Mouse (Mus musculus) gastrocnemius, postnatal 10 days (tissue): Measurements from ENCODE around the gene Fam189a1. TPM values are rescaled to one million over a fixed set of nuclear protein-coding genes. Genes with fewer than 3 reads are reported as not detected.

Experiments
- DNase-seq: peaks from one replicate; pipeline ENCODE4 v3.0.0; 2021; ENCODE audit warnings: mixed read lengths
- total RNA-seq, 2 experiments: library from RNA; stranded (reverse); gene quantifications; 2 replicates each; pipeline ENCODE4 v1.2.3; 2021

The Fam189a1 gene
- total RNA-seq, 2 experiments from 2014 or later, result 0.11 to 0.56 TPM

- no peak for DNase-seq
These were observed 347.5 kb downstream of the Fam189a1 start for GRCm38 (mm10) chr7:64808876-64809275.

GRCm38 (mm10) chr7:64805100-64805499 lies 351.3 kb downstream of the Fam189a1 start:
- no peak for DNase-seq

- no peak for DNase-seq
These were observed 360.8 kb downstream of the Fam189a1 start for GRCm38 (mm10) chr7:64795554-64795953.

- DNase-seq, result peak; percentile 50
These were observed 364.3 kb downstream of the Fam189a1 start for GRCm38 (mm10) chr7:64792031-64792430.

- no peak for DNase-seq
These were observed 365.2 kb downstream of the Fam189a1 start for GRCm38 (mm10) chr7:64791145-64791544.

GRCm38 (mm10) chr7:64785040-64785439 lies 371.3 kb downstream of the Fam189a1 start:
- no peak for DNase-seq

- no peak for DNase-seq
These were observed 376.9 kb downstream of the Fam189a1 start for GRCm38 (mm10) chr7:64779501-64779900.

- no peak for DNase-seq
These were observed 379.5 kb downstream of the Fam189a1 start for GRCm38 (mm10) chr7:64776708-64777489.

GRCm38 (mm10) chr7:64773465-64773864 lies 382.9 kb downstream of the Fam189a1 start:
- no peak for DNase-seq

- DNase-seq, result no peak
These were observed 385.5 kb downstream of the Fam189a1 start for GRCm38 (mm10) chr7:64770779-64771390.

GRCm38 (mm10) chr7:64769768-64770167 lies 386.6 kb downstream of the Fam189a1 start:
- no peak for DNase-seq

GRCm38 (mm10) chr7:64765595-64765994 lies 390.8 kb downstream of the Fam189a1 start:
- DNase-seq, result no peak

GRCm38 (mm10) chr7:64755141-64755540 lies 401.2 kb downstream of the Fam189a1 start:
- no peak for DNase-seq

GRCm38 (mm10) chr7:64754161-64754560 lies 402.2 kb downstream of the Fam189a1 start:
- no peak for DNase-seq

GRCm38 (mm10) chr7:64753678-64754077 lies 402.7 kb downstream of the Fam189a1 start:
- no peak for DNase-seq

- DNase-seq, result no peak
These were observed 404.2 kb downstream of the Fam189a1 start for GRCm38 (mm10) chr7:64752133-64752532.

- DNase-seq, result peak; percentile 56
These were observed 404.9 kb downstream of the Fam189a1 start for GRCm38 (mm10) chr7:64751465-64751864.

- DNase-seq, result no peak
These were observed 412.8 kb downstream of the Fam189a1 start for GRCm38 (mm10) chr7:64743610-64744009.

GRCm38 (mm10) chr7:64741333-64742307 lies 414.8 kb downstream of the Fam189a1 start:
- DNase-seq, result peak; percentile 81

- DNase-seq, result no peak
These were observed 417.2 kb downstream of the Fam189a1 start for GRCm38 (mm10) chr7:64739131-64739530.

GRCm38 (mm10) chr7:64729785-64730184 lies 426.6 kb downstream of the Fam189a1 start:
- no peak for DNase-seq

GRCm38 (mm10) chr7:64728816-64729215 lies 427.6 kb downstream of the Fam189a1 start:
- DNase-seq, result no peak

- no peak for DNase-seq
These were observed 428.2 kb downstream of the Fam189a1 start for GRCm38 (mm10) chr7:64728181-64728591.
